Mouse (Mus musculus) megakaryocyte progenitor cell, adult 5-6 weeks (primary cell): ENCODE measurements around the gene Plvap. TPM values are rescaled to one million over a fixed set of nuclear protein-coding genes. Genes with fewer than 3 reads are reported as not detected.
A peak's percentile ranks its signal among the peaks of the same experiment; 100 is the strongest.

Experiments
- ATAC-seq: replicated peaks from 2 replicates; pipeline ENCODE4 v1.8.0; 2016; ENCODE audit warnings: mild to moderate bottlenecking, moderate TSS enrichment, inconsistent platforms; ENCODE audit not compliant: poor library complexity
- total RNA-seq, 2 experiments: library from RNA; stranded (forward) in 1 of 2; stranded (reverse) in 1 of 2; fragments of 157-497, 149-512 nt in 1 of 2; fragments of 200-1000 nt in 1 of 2; gene quantifications; 2 replicates each; pipeline versions ENCODE4 v1.2.3 to v1.2.4; 2015 to 2017

Plvap gene
- total RNA-seq, 2 experiments from 2014 or later = 0.67 to 0.71 TPM

DNA sequence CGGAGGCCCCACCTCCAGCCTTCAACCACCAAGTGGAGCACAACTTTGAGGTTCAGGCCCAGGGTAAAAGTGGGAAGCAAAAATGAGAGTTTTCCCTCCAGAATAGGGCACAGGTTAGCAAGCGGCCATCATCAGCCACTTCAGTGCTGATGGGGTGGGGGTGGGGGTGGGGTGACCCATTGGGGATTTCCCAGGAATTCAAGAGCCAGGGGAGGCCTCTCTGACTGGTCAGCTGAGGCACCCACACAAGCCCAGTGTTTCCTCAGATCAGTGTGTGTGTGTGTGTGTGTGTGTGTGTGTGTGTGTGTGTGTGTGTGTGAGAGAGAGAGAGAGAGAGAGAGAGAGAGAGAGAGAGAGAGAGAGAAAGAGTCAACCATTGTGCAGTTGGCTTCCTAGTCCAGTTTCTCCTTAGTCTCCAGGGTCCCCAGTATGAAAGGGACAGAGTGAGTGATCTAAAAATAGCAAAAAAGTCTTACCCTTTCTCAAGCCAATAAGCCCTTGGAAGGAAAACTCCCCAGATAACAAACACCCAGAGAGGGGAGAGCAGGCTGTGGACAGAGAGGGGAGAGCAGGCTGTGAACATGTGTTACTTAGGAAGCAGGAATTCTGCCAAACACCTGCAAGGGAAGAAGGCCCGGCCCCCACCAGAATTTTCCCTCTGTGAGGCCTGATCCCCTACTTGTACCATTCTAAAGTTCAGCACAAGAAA lies 15.8 kb upstream of the Plvap start:
- ATAC-seq = no peak

DNA sequence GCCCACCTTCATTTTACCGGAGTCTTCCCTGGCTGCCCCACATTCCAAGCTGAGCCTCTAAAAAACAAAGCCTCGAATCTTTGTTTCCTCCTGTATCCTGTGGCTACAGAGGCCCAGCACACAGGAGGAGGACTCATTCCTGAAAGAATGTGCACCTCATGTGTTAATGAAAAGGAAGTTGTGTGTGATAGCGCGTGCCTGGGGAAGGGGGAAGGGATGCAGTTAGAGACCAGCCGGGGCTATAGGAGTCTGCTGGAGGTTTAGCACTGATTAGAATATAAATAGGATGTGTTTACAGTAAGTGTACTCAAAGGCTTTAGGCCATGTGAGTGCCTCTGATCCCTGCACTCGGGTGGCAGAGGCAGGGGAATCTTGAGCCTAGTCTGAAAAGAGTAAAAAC lies 14.7 kb upstream of the Plvap start:
- no peak for ATAC-seq

DNA sequence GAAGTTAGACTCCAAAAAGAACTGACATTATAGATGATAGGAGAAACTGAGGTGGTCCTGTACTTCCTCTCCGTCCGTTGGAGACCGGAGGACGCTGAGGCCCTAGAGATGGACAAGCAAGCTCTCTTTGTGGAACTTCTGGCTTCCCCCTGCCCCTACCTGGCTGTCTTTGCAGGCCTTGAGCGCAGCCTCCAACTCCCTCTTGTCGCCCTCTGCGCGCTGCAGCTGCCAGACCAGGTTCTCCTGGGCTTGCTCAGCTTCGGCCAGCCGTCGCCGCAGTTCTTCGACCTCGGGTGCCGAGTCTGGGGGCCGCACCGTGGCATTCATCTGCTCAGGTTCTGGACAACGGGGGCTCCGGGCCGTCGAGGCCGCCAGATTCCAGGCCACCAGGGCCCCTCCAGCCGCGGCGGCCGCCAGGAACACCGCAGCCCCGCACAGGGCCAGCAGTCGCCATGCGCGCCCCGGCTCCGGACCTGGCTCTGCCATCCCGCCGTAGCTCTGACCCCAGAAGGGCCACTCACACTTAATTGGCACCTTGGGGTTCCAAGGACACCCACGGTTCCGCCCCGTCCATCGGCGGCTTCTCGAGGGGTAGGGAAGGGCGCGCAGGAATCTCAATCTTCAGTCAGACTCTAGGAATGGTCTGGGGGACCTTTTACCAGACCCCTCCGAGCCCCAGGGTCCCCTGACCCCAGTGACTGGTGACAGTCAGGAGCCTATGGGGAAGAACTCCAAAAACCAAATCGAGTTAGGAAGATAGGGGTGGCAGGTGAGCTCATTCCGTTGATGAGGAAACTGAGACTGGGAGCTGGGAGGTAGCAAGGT lies 13.9 kb upstream of the Plvap start, which contains the start of gene Ccdc194:
TSS of gene Ccdc194 (minus strand) at position 486 of the 825 bp plus-strand sequence.
- no peak for ATAC-seq

DNA sequence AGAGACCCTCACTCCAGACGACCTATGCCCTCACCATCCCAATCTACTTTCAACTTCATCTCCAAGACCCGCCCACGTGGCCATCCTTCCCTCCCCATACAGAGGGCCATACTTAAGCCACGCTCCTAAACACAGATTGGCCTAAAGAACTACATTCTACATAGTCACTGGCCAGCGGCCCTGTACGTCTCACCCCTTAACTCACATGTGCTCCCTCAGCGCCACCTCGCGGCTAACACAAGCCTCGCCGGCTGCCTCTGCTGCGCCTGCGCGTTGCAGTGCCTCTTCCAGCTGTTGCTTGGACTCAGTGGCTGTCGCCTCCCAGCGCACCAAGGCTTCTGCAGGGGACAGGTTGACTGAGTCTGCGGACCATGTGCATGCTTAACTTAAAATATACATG lies 10.1 kb upstream of the Plvap start:
- peak; percentile 97 for ATAC-seq

DNA sequence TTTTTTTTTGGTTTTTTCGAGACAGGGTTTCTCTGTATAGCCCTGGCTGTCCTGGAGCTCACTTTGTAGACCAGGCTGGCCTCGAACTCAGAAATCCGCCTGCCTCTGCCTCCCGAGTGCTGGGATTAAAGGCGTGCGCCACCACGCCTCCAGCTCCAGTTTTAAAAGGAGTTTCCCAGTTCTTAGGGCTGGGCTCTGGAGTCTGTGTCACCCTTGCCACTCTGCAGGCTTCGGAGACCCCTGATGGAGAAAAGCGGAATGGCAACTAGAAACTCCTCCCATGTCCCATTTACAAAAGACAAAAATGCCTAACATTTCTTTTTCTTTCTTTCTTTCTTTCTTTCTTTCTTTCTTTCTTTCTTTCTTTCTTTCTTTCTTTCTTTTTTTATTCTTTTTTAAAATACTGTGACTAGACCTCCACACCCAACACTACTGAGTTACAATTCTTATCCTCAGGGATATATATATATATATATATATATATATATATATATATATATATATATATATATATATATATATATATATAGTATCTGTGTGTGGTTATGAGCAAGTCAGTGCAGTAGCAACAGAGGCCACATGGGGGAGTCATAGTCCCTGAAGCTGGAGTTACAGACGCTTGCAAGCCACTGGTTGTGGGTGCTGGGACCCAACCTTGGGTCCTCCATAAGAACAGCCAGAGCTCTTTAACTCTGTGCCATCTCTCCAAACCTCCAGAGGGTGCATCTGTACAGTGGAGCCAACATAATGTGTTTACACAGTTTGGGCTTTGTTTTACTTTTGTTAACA lies 7.7 kb upstream of the Plvap start:
- peak; percentile 71 for ATAC-seq

DNA sequence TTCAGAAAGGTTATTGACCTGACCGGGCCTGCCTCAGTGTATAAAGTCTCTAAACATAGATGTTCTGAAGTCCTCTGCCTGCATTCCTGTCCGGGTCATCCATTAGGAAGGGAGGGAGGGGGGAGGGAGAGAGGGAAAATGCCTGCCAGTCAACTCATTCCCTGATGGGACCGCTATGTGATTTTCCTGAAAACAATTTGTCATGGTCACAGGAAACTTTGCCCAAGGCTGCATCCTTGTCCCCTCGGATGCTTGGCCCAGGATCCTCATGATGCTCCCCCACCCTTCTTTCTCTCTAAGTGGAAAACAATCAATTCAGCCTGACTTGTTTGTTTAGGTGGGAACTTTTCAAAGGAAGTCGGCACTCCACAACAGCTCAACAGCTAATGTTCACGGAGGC lies 5.2 kb upstream of the Plvap start:
- ATAC-seq = no peak

DNA sequence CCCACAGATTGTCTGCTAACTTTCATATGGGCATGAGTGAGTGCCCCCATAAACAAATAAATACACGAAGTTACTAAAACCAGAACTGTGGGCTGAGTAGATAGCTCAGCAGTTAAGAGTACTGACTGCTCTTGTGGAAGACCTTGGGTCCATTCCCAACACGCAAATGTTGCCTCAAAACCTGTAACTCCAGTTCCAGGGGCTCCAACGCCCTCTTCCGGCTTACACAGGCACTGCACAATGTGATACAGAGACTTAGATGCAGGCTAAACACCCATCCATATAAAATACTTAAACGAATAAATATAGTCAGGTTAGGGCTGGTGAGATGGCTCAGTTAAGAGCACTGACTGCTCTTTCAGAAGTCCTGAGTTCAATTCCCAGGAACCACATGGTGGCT lies 3.5 kb upstream of the Plvap start:
- no peak for ATAC-seq

DNA sequence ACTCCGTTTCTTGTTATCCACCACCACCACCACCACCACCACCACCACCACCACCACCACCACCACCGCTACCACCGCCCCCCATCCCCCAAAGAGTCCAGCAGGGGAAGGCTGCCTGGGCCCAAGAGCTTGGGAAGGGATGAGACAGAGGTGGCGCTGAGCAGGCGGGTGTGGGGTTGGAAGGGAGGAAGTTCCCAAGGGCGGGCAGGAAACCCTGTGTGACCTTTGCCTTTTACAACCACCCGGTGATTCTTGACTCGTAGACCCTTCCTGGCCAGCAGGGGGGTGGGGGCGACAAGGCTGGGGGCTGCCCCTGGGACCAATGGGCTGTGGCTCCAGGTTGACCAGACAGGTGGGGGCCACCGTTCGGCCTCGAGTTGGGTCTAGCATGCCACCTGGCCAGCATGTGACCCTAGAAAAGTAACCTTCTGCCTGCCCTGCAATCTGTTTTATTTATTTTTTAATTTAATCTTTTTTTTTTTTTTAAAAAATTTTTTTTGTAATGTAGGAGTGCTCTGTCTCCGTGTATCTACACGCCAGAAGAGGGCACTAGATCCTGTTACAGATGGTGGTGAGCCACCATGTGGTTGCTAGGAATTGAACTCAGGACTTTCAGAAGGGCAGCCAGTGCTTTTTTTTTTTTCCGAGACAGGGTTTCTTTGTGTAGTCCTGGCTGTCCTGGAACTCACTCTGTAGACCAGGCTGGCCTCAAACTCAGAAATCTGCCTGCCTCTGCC lies 1.6 kb upstream of the Plvap start:
- no peak for ATAC-seq

DNA sequence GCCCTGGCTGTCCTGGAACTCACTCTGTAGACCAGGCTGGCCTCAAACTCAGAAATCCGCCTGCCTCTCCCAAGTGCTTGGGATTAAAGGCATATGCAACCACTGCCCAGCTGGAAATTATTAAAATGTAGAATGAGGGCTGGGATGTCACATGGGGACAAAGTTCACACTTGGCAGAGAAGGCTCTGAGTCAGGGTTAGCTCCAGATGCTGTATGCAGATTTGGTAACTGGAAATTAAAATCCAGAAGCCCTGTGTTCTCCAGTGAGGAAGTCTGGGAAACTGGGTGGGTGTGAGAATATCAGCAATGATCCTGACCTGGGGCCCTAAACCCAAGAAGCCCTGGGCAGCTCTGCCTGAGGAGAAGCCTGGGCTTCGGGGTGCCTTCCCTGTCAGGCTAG lies 2.2 kb downstream of the Plvap start:
- no peak for ATAC-seq

DNA sequence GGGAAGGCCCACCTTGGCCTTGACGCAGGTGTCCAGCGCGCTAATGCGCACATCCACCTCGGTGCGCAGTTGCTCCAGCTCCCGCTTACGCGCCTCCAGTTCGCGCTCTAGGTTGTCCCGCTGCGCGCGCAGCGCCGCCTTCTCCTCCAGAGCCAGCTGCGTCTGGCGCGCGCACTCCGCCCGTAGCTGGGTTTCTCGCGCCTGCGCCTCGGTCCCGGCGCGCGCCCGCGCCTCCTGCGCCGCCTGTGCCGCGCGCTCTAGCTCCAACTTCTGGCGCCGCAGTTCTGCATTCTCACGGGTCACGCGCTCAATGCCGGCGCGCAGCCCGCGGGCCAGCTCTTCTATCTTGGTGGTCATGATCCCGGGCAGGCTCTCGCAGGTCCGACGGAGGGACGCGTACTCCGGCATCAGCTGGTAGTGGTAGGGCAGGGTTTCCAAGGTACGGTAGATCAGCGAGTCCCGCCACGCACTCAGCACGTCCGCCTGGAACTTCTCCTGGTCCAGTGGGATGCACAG lies 3.9 kb downstream of the Plvap start:
- ATAC-seq = peak; percentile 61

DNA sequence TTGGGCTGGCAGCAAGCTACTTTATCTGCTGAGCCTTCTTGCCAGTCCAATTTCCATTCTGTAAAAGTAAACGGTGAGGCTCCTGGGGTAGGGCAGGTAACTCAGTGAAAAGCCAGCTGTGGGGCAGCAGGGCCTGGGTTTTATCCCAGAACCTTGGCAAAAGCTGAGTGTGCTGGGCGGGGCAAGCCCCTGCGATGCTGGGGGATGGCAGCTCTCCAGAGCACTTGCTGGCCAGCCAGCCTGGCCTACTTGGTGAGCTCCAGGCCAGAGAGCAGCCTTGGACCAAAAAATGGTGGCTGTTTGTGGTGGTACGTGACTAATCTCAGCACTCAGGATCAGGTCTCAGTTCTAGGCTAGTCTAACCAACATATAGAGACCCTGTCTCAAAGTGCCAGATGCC lies 5.6 kb downstream of the Plvap start:
- ATAC-seq = no peak

DNA sequence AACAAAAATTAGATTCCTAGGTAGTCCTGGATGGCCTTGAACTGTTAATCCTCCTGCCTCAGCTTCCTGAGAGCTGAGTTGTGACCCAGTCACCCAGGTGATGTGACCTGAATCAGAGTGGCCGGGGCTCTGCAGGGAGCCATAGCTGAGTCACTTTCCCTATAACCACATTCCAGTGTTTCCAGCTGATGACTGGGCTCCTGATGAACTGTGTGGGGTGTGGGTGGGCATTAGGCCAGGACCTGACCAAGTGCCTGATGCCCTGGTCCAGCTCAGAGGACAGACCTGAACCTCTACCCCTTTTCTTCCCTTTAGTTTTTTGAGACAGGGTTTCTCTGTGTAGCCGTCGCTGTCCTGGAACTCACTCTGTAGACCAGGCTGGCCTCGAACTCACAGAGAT lies 6.2 kb downstream of the Plvap start:
- ATAC-seq = no peak

DNA sequence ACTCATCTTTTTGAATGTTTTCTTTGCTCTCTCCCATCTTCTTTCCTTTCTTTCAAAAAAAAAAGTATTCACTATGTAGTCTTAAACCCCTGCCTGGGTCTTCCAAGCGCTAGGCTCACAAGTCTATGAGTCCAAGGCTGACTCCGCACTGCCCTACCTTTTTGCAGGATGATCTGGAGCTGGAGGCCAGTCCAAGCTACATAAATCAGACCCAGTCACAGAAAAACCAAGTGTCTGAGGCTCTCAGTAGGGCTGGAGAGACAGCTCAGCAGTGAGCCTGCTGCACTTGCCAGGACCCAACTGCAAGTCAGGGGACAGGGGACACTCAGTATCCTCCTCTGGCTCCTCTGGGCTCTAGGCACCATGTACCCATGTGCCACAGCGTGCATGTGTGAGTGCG lies 7.2 kb downstream of the Plvap start:
- ATAC-seq = no peak

DNA sequence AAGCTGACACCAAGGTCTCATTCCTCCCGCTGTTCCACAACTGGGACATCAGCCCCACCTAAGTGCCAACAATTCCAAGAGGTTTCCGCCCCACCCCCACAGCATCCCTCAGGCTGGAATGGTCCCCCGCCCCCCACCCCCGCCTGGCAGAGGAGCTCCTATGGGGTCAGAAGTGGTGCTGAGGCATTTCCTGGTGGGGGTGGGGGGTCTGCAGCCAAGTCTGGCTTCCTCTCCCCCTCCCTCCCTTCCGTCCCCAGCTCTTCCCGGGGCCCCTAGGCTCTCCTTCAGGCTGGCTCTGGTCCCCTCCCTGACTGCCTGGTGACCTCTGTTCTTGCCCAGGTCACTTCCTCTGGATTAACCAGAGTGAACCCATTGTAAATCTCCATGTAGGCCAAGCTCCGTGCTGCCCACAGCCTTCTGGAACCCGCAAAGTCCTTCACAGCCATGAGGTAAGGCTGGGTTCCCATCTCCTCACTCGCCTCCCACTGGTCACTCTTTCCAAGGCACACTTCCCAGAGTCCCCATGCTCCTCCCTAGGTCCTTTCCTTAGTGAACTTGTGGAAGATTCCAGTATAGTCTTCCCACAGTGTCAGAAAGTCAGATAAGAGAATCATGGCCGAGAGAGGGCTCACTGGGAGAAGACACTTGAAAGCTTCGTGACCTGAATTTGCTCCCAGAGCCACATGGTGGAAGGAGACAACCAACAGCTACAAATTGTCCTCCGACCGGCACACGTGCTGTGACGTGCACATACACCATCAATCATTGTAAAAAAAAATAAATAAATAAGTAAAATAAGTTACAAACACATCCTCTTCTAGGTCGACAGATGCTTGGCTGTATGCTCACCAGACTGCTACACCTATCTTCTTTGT lies 12.5 kb downstream of the Plvap start:
- no peak for ATAC-seq

DNA sequence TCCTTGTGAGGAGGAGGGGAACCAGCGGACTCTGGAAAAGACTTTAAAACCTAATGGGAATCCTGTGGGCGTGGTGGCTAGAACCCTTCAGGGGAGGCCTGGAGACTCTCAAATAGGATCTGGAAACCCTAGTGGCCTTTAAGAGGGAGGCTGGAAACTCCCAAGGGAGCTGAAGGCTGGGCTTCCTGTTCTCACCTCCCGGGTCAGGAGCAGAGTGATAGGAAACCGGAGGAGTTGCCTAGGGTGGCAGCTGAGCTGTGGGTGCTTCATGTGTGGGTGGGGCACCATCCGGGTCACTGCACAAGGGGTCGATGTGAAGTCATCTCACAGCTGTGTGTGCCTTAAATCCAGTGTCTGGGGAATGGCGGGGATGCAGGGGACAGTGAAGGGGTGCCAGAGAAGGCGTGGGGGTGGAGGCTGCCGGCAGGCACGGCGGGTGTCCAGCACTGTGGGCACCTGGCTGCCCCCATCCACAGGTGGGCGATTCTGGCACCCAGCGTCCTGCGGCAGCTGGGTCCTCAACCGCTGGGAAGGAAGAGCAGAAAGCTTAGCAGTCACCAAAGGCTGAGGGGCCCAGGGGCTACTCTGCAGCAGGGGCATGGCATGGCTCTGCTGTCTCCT lies 13.6 kb downstream of the Plvap start:
- ATAC-seq = no peak

DNA sequence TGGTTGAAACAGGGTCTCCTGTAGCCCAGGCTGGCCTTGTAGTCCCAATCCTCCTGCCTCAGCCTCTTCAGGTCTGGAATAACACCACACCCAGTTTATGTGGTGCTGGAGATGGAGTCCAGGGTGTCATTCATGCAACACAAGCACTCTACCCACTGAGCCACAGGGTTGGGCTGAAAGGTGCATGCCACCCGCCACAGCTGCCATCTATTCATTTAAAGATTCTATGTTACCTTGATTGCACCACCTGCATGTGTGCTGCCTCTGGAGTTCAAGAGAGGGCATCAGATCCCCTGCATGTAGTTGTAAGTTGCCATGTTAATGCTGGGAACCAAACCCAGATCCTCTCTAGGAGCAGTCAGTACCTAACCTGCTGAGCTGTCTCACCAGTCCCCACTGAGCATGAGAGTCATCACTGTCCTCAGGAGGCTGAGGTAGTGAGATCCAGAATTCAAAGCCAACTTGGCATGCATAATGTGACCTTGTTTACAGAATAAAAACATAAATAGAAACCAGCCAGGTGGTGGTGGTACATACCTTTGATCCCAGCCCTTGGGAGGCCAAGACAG lies 14.4 kb downstream of the Plvap start:
- ATAC-seq = no peak

DNA sequence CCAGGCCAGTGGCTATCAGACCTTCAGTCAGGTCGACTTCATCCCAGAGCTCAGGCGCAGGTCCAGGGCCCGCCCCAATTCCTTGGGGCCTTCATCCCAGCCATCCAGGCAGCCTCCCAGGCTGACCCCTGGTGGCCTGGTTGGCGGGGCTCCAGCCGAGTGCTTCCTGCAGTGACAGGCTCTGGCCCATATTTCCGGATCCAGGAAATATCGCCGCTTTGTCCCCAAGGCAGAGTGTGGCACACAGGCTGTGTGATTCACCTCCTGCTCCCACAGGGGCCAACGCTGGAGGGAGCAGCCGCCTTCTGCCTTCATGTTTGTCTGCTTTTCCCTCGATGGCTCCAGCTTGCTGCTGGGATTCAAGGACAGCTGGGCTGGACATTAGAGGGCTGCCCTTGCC lies 15.1 kb downstream of the Plvap start:
- ATAC-seq = no peak

DNA sequence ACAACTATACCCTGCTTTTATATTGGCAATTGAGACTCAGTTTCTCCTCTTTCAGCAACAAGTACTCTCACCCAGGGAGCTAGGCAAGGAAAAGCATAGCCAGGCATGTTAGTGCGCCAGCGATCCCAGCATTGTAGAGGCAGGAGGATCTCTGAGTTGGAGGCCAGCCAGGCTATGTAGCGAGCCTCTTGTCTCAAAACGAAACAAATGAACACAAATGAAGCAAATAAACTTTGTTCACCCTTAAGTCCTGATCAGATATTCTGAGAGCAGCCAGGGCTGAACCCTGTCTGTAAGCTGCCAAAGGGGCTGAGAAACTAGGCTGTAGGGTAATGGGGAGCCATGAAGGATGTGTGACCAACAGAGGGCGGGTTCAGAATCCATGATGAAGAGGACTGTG lies 15.7 kb downstream of the Plvap start:
- no peak for ATAC-seq

DNA sequence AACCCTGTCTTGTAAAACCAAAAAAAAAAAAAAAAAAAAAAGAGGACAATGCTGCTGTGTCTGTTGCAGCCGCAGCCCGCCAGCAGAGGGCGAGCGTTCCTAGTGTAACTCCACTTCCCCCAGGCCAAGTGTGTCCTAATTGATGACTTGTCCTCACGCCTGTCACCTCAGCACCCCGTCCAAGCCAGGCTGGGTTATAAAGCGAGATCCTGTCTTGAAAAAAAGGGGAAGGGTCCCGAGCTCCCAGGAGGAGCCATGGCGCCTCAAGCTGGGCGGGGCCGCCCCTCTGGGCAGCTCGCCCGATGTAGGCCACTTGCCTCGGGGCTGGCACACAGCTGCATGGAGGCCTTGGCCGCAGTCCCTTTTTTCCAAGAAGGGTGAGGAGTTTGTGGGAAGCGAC lies 16.5 kb downstream of the Plvap start:
- peak; percentile 97 for ATAC-seq
